In genomic region chr10:15392027-15392816, GRCm38 (mm10) we compare ENCODE assay signal across 11 mouse cellular contexts.
A peak's percentile ranks its signal among the peaks of the same experiment; 100 is the strongest.
DNase-seq lines count a peak whose midpoint lies in the region; ATAC-seq and TF ChIP-seq lines count a peak whose summit lies in the region.
"Had no signal": no experiment of that assay in that cellular context is flagged by ENCODE, and none has a peak within 500 bp of the region (broad histone marks: within the 10 kb centered on the region; RNA-seq: fewer than 3 reads in every experiment).

No protein-coding gene starts in this region.

- peak overlapping the region; percentile 20; the same call in 1 of the 2 replicates for H3K27ac ChIP-seq in heart, adult 2 months
- peak overlapping the region; percentile 48 for H3K27ac ChIP-seq in bone marrow macrophage, adult 2 months (ENCODE audit: insufficient read depth, low read depth, low read length)
- no peak overlapping the region for H3K27ac ChIP-seq in neural tube, embryonic 15.5 days (replicated peaks)

- no peak overlapping the region for H3K4me3 ChIP-seq in heart, adult 2 months
- H3K4me3 ChIP-seq in bone marrow macrophage, adult 2 months (ENCODE audit: insufficient read depth, low read length) = no peak overlapping the region
- H3K4me3 ChIP-seq in neural tube, embryonic 15.5 days (replicated peaks) = no peak overlapping the region
- H3K4me3 ChIP-seq: erythroblast, embryonic 14.5 days had no signal

- H3K4me2 ChIP-seq in neural tube, embryonic 15.5 days = no peak overlapping the region
- H3K4me2 ChIP-seq: midbrain, embryonic 11.5 days had no signal

- no peak for TF ChIP-seq EP300 in heart, adult 2 months (IDR thresholded peaks at IDR 0.05; ENCODE audit: insufficient read depth, low read depth, low read length)

- ATAC-seq in frontal cortex, adult (ENCODE audit: low TSS enrichment) = no peak
- no peak for ATAC-seq in neural tube, embryonic 15.5 days (ENCODE audit: low FRiP score)

- no peaks in the 10 kb centered on the region for H3K79me2 ChIP-seq in heart, adult 2 months (replicated peaks; ENCODE audit: control insufficient read depth, insufficient read depth, low read length)

- intact Hi-C loops in heart, adult 2 months (cut with DNase I) = loop anchor here (5.0 kb wide), 1 partner anchor 90 kb away; no protein-coding TSS in a partner anchor
- intact Hi-C loops in heart, postnatal 25 days (cut with DNase I) = loop anchor here (5.0 kb wide), 1 partner anchor 35 kb away; no protein-coding TSS in a partner anchor

- TF ChIP-seq POLR2A in heart, adult 2 months (IDR thresholded peaks at IDR 0.05; ENCODE audit: insufficient read depth, low read depth, low read length) = no peak
- TF ChIP-seq POLR2A in bone marrow macrophage, adult 2 months (IDR thresholded peaks at IDR 0.05; ENCODE audit: borderline replicate concordance, low read depth, low read length) = no peak

- H3K27me3 ChIP-seq in heart, adult 2 months (ENCODE audit: control insufficient read depth, insufficient read depth, low read length) = no peaks in the 10 kb centered on the region
- H3K27me3 ChIP-seq in neural tube, embryonic 15.5 days (replicated peaks) = no peaks in the 10 kb centered on the region

- no peaks in the 10 kb centered on the region for H3K9me3 ChIP-seq in neural tube, embryonic 15.5 days (replicated peaks)

- no peak for TF ChIP-seq CTCF in heart, adult 2 months (IDR thresholded peaks at IDR 0.05)
- no peak for TF ChIP-seq CTCF in bone marrow macrophage, adult 2 months (IDR thresholded peaks at IDR 0.05; ENCODE audit: low read depth, low read length)

- H3K36me3 ChIP-seq in heart, adult 2 months (ENCODE audit: control insufficient read depth, insufficient read depth, low read length) = peaks cover 2% of the 10 kb centered on the region; the same call in 1 of the 2 replicates
- H3K36me3 ChIP-seq in neural tube, embryonic 15.5 days = no peaks in the 10 kb centered on the region

- DNase-seq in heart, adult 2 months = peak in 1 of 2 experiments; percentile 10
- DNase-seq in heart, postnatal 25 days (ENCODE audit: low spot score) = no peak
- peak; percentile 84 for DNase-seq in 3T3-L1 (ENCODE audit: low read depth, low spot score)
- DNase-seq in kidney, postnatal 36 days = peak; percentile 2 to 20
- DNase-seq in cerebellum, adult 9-11 months = no peak
- DNase-seq: thymus, adult 18-20 months had no signal

- 11% methylated on average over 5 of the region's 5 CpGs for WGBS in heart, adult 2 months
- WGBS in neural tube, embryonic 15.5 days = 58% methylated on average over 5 of the region's 5 CpGs

- H3K4me1 ChIP-seq in heart, adult 2 months (ENCODE audit: control insufficient read depth, insufficient read depth, low read length) = no peaks in the 10 kb centered on the region; the same call in 1 of the 2 replicates
- peaks cover 5% of the 10 kb centered on the region for H3K4me1 ChIP-seq in bone marrow macrophage, adult 2 months (ENCODE audit: control insufficient read depth, insufficient read depth, low read length)
- 0 out of 2 replicates have a peak, but pooled peaks cover 3% of the 10 kb centered on the region for H3K4me1 ChIP-seq in neural tube, embryonic 15.5 days

- H3K9ac ChIP-seq in heart, adult 2 months (ENCODE audit: low read depth, low read length) = no peak overlapping the region
- H3K9ac ChIP-seq in neural tube, embryonic 15.5 days (replicated peaks) = no peak overlapping the region

Comparison
In these comparisons a context has a peak if more than half of its experiments do, and no peak if none do; other contexts are left out.
1. DNase-seq: peak in 3T3-L1 (single experiment) and kidney, postnatal 36 days (2 of 2); none in heart, postnatal 25 days (single experiment) and cerebellum, adult 9-11 months (single experiment).